14 mouse cellular contexts compared by ENCODE assay signal in the genomic region with DNA sequence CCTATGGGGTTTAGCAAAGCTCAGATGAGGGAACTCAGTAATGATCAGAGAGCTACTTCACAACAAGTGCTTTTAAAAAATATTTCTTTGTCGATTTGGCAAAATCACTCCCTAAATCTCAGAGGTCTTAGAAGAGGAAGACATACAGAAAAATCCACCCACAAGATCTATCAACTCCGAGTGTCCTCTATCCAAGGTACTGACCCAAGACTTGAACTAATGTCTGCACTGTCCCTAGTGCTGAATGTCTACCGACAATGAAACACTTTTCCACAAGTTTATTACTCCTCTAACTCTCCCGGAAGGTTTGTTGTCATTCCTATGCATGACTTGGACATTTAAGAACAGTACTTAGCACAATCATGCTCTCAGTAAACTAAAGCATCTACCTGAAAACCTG. TPM values are rescaled to one million over a fixed set of nuclear protein-coding genes. Genes with fewer than 3 reads are reported as not detected.
"Had no signal": no experiment of that assay in that cellular context is flagged by ENCODE, and none has a peak within 500 bp of the region (broad histone marks: within the 10 kb centered on the region; RNA-seq: fewer than 3 reads in every experiment).

No protein-coding gene starts in this region.

- H3K4me1 ChIP-seq: limb, embryonic 13.5 days; liver, embryonic 15.5 days; megakaryocyte, embryonic 14.5 days had no signal

- H3K9me3 ChIP-seq: limb, embryonic 13.5 days; liver, embryonic 15.5 days; megakaryocyte, embryonic 14.5 days had no signal

- H3K4me2 ChIP-seq: limb, embryonic 13.5 days; liver, embryonic 11.5 days; liver, embryonic 15.5 days; midbrain, embryonic 11.5 days had no signal

- ATAC-seq: midbrain, embryonic 16.5 days had no signal

- H3K27me3 ChIP-seq: limb, embryonic 13.5 days; liver, embryonic 15.5 days; megakaryocyte, embryonic 14.5 days had no signal

- H3K36me3 ChIP-seq: limb, embryonic 13.5 days; liver, embryonic 15.5 days had no signal

- H3K27ac ChIP-seq: layer of hippocampus, adult 2 months; limb, embryonic 13.5 days; liver, embryonic 15.5 days; macrophage had no signal

- H3K9ac ChIP-seq: limb, embryonic 13.5 days; liver, embryonic 15.5 days had no signal

- DNase-seq: kidney, adult 8-10 months; kidney, postnatal 4 days; lung, adult 2 months; lung, postnatal 10 days; right cerebral cortex, postnatal 25 days; thymus, postnatal 36 days had no signal

- H3K4me3 ChIP-seq: layer of hippocampus, adult 2 months; limb, embryonic 13.5 days; liver, embryonic 15.5 days; megakaryocyte, embryonic 14.5 days had no signal

RNA-seq across cellular contexts. Expression of gene Chrm2, which starts 9.9 kb away (rescaled TPM):
- polyA plus RNA-seq: macrophage had no signal
